Mouse (Mus musculus) testis, adult 2 months (tissue): Measurements from ENCODE around the gene Neurl1b.

Experiments used
- CTCF ChIP-seq: fragments of 200-500 bp; IDR thresholded peaks from 2 replicates; pipeline ENCODE4 v1.5.1; 2012; ENCODE audit warnings: low read depth, mild to moderate bottlenecking, inconsistent platforms, low read length, moderate library complexity; ENCODE audit not compliant: control insufficient read depth, insufficient read depth, insufficient replicate concordance
- POLR2A ChIP-seq: fragments of 200-500 bp; IDR thresholded peaks from 2 replicates; pipeline ENCODE4 v1.6.1; 2012; ENCODE audit warnings: low read depth, mild to moderate bottlenecking, inconsistent platforms, low read length, moderate library complexity; ENCODE audit not compliant: control insufficient read depth

DNA sequence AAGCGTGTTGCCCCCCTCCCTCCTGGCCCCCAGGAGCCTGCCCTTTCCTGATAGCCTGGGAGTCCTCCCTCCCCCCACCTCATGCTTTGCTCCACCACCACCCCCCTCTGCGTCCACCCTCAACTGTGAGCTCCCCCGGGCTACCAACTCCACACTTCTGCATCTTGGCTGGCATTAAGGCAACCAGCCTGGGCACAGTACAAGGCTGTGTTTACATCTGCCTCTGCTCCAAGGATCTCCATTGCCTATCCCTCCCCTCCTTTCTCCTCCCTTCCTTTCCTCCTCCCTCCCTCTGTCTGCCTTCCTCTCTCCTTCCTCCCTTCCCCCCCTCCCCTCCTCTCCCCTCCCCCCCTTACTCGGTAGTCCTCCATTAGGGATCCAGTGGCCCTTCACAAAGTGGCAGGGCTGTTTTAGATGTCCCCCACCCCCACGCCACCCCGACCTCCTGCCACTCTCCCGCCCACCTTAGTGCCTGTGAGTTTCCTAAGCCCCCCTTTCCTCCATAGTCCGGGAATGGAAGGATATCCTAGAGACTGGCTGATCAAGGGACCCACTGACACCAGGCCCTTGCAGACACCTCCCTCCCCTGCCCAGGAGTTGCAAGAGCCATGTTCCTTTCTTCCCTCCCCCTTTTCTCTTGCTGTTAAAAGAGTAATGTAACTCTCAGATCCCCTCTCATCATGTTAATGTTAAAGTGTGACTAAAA lies 34.2 kb upstream of the Neurl1b start:
- no peak for TF ChIP-seq CTCF
- no peak for TF ChIP-seq POLR2A
